Mouse (Mus musculus): ENCODE data around the gene Fhl1.

The Fhl1 gene

GRCm38 (mm10) chrX:56731306-56732201 lies at the start of gene Fhl1:
TSS of gene Fhl1 (plus strand) at chrX:56731787.
- DNase-seq = peak; percentile 32

- DNase-seq = no peak
These were observed 49.3 kb upstream of the Fhl1 start for GRCm38 (mm10) chrX:56682156-56682720.

GRCm38 (mm10) chrX:56683521-56683920 lies 48.1 kb upstream of the Fhl1 start:
- no peak for DNase-seq

GRCm38 (mm10) chrX:56692554-56692953 lies 39.0 kb upstream of the Fhl1 start:
- no peak for DNase-seq

GRCm38 (mm10) chrX:56694539-56694938 lies 37.0 kb upstream of the Fhl1 start:
- no peak for DNase-seq

- no peak for DNase-seq
These were observed 34.3 kb upstream of the Fhl1 start for GRCm38 (mm10) chrX:56697199-56697780.

- no peak for DNase-seq
These were observed 33.7 kb upstream of the Fhl1 start for GRCm38 (mm10) chrX:56697886-56698285.

- no peak for DNase-seq
These were observed 30.3 kb upstream of the Fhl1 start for GRCm38 (mm10) chrX:56701261-56701660.

GRCm38 (mm10) chrX:56703965-56704562 lies 27.5 kb upstream of the Fhl1 start:
- DNase-seq = no peak

- DNase-seq = no peak
These were observed 22.8 kb upstream of the Fhl1 start for GRCm38 (mm10) chrX:56708592-56709370.

GRCm38 (mm10) chrX:56710522-56710921 lies 21.1 kb upstream of the Fhl1 start:
- DNase-seq = no peak

- no peak for DNase-seq
These were observed 18.9 kb upstream of the Fhl1 start for GRCm38 (mm10) chrX:56712666-56713065.

- no peak for DNase-seq
These were observed 9.0 kb upstream of the Fhl1 start for GRCm38 (mm10) chrX:56722559-56722958.

GRCm38 (mm10) chrX:56728507-56728906 lies 3.1 kb upstream of the Fhl1 start:
- DNase-seq = no peak

GRCm38 (mm10) chrX:56730828-56731305 lies 720 bp upstream of the Fhl1 start:
- DNase-seq = no peak

GRCm38 (mm10) chrX:56732401-56732800 lies 814 bp downstream of the Fhl1 start:
- no peak for DNase-seq

- no peak for DNase-seq
These were observed 2.8 kb downstream of the Fhl1 start for GRCm38 (mm10) chrX:56734436-56734835.

- DNase-seq = no peak
These were observed 4.6 kb downstream of the Fhl1 start for GRCm38 (mm10) chrX:56736226-56736625.

- DNase-seq = no peak
These were observed 6.4 kb downstream of the Fhl1 start for GRCm38 (mm10) chrX:56737848-56738554.

- DNase-seq = no peak
These were observed 9.8 kb downstream of the Fhl1 start for GRCm38 (mm10) chrX:56741428-56741827.

- DNase-seq = no peak
These were observed 19.9 kb downstream of the Fhl1 start for GRCm38 (mm10) chrX:56751536-56751935.

- DNase-seq = no peak
These were observed 20.6 kb downstream of the Fhl1 start for GRCm38 (mm10) chrX:56752144-56752543.
